Mouse (Mus musculus): ENCODE results near the gene Creb3l2. TPM values are rescaled to one million over a fixed set of nuclear protein-coding genes. Genes with fewer than 3 reads are reported as not detected.

Creb3l2 gene
- polyA plus RNA-seq, 1 experiment from 2014 or later = 44.6 TPM

- Histone ChIP-seq H3K27ac (peak overlapping the region; percentile 7; the same call in 1 of the 2 replicates), H3K4me1 (peaks cover 78% of the 10 kb centered on the region), H3K9ac (no peak overlapping the region), H3K36me3 (peaks cover 28% of the 10 kb centered on the region), H3K4me2 (replicated peaks) (no peak overlapping the region), H3K9me3 (no peaks in the 10 kb centered on the region), H3K4me3 (no peak overlapping the region), H3K27me3 (no peaks in the 10 kb centered on the region)
- 86% methylated on average over 6 of the region's 6 CpGs for WGBS
- no peak for ATAC-seq (ENCODE audit: low FRiP score, low read depth)
Measured at GRCm38 (mm10) chr6:37421124-37421523, 20.8 kb downstream of the Creb3l2 start.

- Histone ChIP-seq H3K27me3 (no peaks in the 10 kb centered on the region), H3K9me3 (no peaks in the 10 kb centered on the region), H3K4me2 (replicated peaks) (peak overlapping the region; percentile 44), H3K27ac (peak overlapping the region; percentile 88), H3K4me1 (peaks cover 77% of the 10 kb centered on the region), H3K36me3 (peaks cover 17% of the 10 kb centered on the region), H3K9ac (0 out of 2 replicates have a peak overlapping the region, but pooled peaks have one; percentile 39), H3K4me3 (0 out of 2 replicates have a peak overlapping the region, but pooled peaks have one; percentile 10)
- WGBS = 53% methylated on average over 17 of the region's 17 CpGs
- ATAC-seq (ENCODE audit: low FRiP score, low read depth) = peak; percentile 74
Measured at GRCm38 (mm10) chr6:37419445-37419941, 22.5 kb downstream of the Creb3l2 start.

- Histone ChIP-seq H3K9me3 (no peaks in the 10 kb centered on the region), H3K4me1 (peaks cover 77% of the 10 kb centered on the region), H3K36me3 (peaks cover 19% of the 10 kb centered on the region), H3K27ac (peak overlapping the region; percentile 88), H3K4me2 (replicated peaks) (peak overlapping the region; percentile 44), H3K4me3 (0 out of 2 replicates have a peak overlapping the region, but pooled peaks have one; percentile 10), H3K9ac (0 out of 2 replicates have a peak overlapping the region, but pooled peaks have one; percentile 39), H3K27me3 (no peaks in the 10 kb centered on the region)
- ATAC-seq (ENCODE audit: low FRiP score, low read depth) = peak; percentile 29; the same call in 1 of the 2 replicates
- WGBS = 33% methylated on average over 6 of the region's 6 CpGs
Measured at GRCm38 (mm10) chr6:37418931-37419330, 23.0 kb downstream of the Creb3l2 start.

- Histone ChIP-seq H3K36me3 (peaks cover 21% of the 10 kb centered on the region), H3K27me3 (no peaks in the 10 kb centered on the region), H3K9ac (no peak overlapping the region), H3K4me3 (no peak overlapping the region), H3K4me2 (replicated peaks) (no peak overlapping the region), H3K9me3 (no peaks in the 10 kb centered on the region), H3K4me1 (peaks cover 84% of the 10 kb centered on the region), H3K27ac (peak overlapping the region; percentile 48)
- ATAC-seq (ENCODE audit: low FRiP score, low read depth) = no peak
- WGBS = 83% methylated on average over 4 of the region's 4 CpGs
Measured at GRCm38 (mm10) chr6:37416743-37417142, 25.2 kb downstream of the Creb3l2 start.

- Histone ChIP-seq H3K4me3 (no peak overlapping the region), H3K27me3 (no peaks in the 10 kb centered on the region), H3K9me3 (no peaks in the 10 kb centered on the region), H3K36me3 (peaks cover 14% of the 10 kb centered on the region), H3K4me1 (peaks cover 81% of the 10 kb centered on the region), H3K27ac (peak overlapping the region; percentile 88), H3K9ac (no peak overlapping the region), H3K4me2 (replicated peaks) (peak overlapping the region; percentile 9; the same call in 1 of the 2 replicates)
- ATAC-seq (ENCODE audit: low FRiP score, low read depth) = peak; percentile 51; the same call in 1 of the 2 replicates
- WGBS = 61% methylated on average over 6 of the region's 6 CpGs
Measured at GRCm38 (mm10) chr6:37415505-37415904, 26.4 kb downstream of the Creb3l2 start.

- Histone ChIP-seq H3K9me3 (no peaks in the 10 kb centered on the region), H3K4me1 (peaks cover 76% of the 10 kb centered on the region), H3K27ac (peak overlapping the region; percentile 88), H3K4me3 (no peak overlapping the region), H3K4me2 (replicated peaks) (peak overlapping the region; percentile 9; the same call in 1 of the 2 replicates), H3K27me3 (no peaks in the 10 kb centered on the region), H3K9ac (no peak overlapping the region), H3K36me3 (peaks cover 14% of the 10 kb centered on the region)
- 12% methylated on average over 7 of the region's 7 CpGs for WGBS
- peak; percentile 91 for ATAC-seq (ENCODE audit: low FRiP score, low read depth)
Measured at GRCm38 (mm10) chr6:37415034-37415433, 26.9 kb downstream of the Creb3l2 start.

- 0 out of 2 replicates have a peak overlapping the region, but pooled peaks have one; percentile 9 for H3K4me2 ChIP-seq (replicated peaks)
- H3K9ac ChIP-seq = no peak overlapping the region
- no peaks in the 10 kb centered on the region for H3K9me3 ChIP-seq
- peak overlapping the region; percentile 88; the same call in 1 of the 2 replicates for H3K27ac ChIP-seq
- WGBS = 88% methylated on average over 10 of the region's 10 CpGs
- H3K4me3 ChIP-seq = no peak overlapping the region
- no peak for ATAC-seq (ENCODE audit: low FRiP score, low read depth)
- no peaks in the 10 kb centered on the region for H3K27me3 ChIP-seq
- H3K36me3 ChIP-seq = peaks cover 14% of the 10 kb centered on the region
- H3K4me1 ChIP-seq = peaks cover 72% of the 10 kb centered on the region
Measured at GRCm38 (mm10) chr6:37414576-37414975, 27.4 kb downstream of the Creb3l2 start.

- 60% methylated on average over 3 of the region's 3 CpGs for WGBS
- peak overlapping the region; percentile 48; the same call in 1 of the 2 replicates for H3K27ac ChIP-seq
- H3K4me1 ChIP-seq = peaks cover 66% of the 10 kb centered on the region
- no peak overlapping the region for H3K9ac ChIP-seq
- no peaks in the 10 kb centered on the region for H3K27me3 ChIP-seq
- no peak overlapping the region for H3K4me3 ChIP-seq
- H3K9me3 ChIP-seq = no peaks in the 10 kb centered on the region
- ATAC-seq (ENCODE audit: low FRiP score, low read depth) = no peak
- H3K4me2 ChIP-seq (replicated peaks) = no peak overlapping the region
- peaks cover 19% of the 10 kb centered on the region for H3K36me3 ChIP-seq
Measured at GRCm38 (mm10) chr6:37411696-37412095, 30.2 kb downstream of the Creb3l2 start.

GRCm38 (mm10) chr6:37409829-37410228, 32.1 kb downstream of the Creb3l2 start:
- H3K27me3 ChIP-seq = no peaks in the 10 kb centered on the region
- no peak overlapping the region for H3K4me3 ChIP-seq
- peaks cover 19% of the 10 kb centered on the region for H3K36me3 ChIP-seq
- WGBS = 81% methylated on average over 2 of the region's 2 CpGs
- no peak for ATAC-seq (ENCODE audit: low FRiP score, low read depth)
- no peaks in the 10 kb centered on the region for H3K9me3 ChIP-seq
- no peak overlapping the region for H3K9ac ChIP-seq
- peaks cover 64% of the 10 kb centered on the region for H3K4me1 ChIP-seq
- H3K4me2 ChIP-seq (replicated peaks) = no peak overlapping the region
- no peak overlapping the region for H3K27ac ChIP-seq

GRCm38 (mm10) chr6:37407876-37408275, 34.1 kb downstream of the Creb3l2 start:
- H3K9me3 ChIP-seq = no peaks in the 10 kb centered on the region
- H3K27ac ChIP-seq = no peak overlapping the region
- peaks cover 15% of the 10 kb centered on the region for H3K36me3 ChIP-seq
- no peak overlapping the region for H3K4me3 ChIP-seq
- WGBS = 58% methylated on average over 3 of the region's 3 CpGs
- H3K27me3 ChIP-seq = no peaks in the 10 kb centered on the region
- ATAC-seq (ENCODE audit: low FRiP score, low read depth) = peak; percentile 52; the same call in 1 of the 2 replicates
- H3K4me1 ChIP-seq = peaks cover 61% of the 10 kb centered on the region
- no peak overlapping the region for H3K4me2 ChIP-seq (replicated peaks)
- H3K9ac ChIP-seq = no peak overlapping the region

- Histone ChIP-seq H3K4me2 (replicated peaks) (no peak overlapping the region), H3K4me3 (no peak overlapping the region), H3K9ac (no peak overlapping the region), H3K27me3 (no peaks in the 10 kb centered on the region), H3K9me3 (no peaks in the 10 kb centered on the region), H3K36me3 (peaks cover 9% of the 10 kb centered on the region), H3K4me1 (peaks cover 62% of the 10 kb centered on the region), H3K27ac (no peak overlapping the region)
- no peak for ATAC-seq (ENCODE audit: low FRiP score, low read depth)
- WGBS = 88% methylated on average over 6 of the region's 6 CpGs
Measured at GRCm38 (mm10) chr6:37406903-37407302, 35.0 kb downstream of the Creb3l2 start.

GRCm38 (mm10) chr6:37406018-37406417, 35.9 kb downstream of the Creb3l2 start:
- WGBS = 55% methylated on average over 10 of the region's 10 CpGs
- H3K9ac ChIP-seq = no peak overlapping the region
- no peak overlapping the region for H3K27ac ChIP-seq
- no peak for ATAC-seq (ENCODE audit: low FRiP score, low read depth)
- H3K4me2 ChIP-seq (replicated peaks) = no peak overlapping the region
- H3K4me1 ChIP-seq = peaks cover 61% of the 10 kb centered on the region
- no peaks in the 10 kb centered on the region for H3K9me3 ChIP-seq
- H3K36me3 ChIP-seq = peaks cover 8% of the 10 kb centered on the region
- no peaks in the 10 kb centered on the region for H3K27me3 ChIP-seq
- H3K4me3 ChIP-seq = no peak overlapping the region

GRCm38 (mm10) chr6:37404325-37404724, 37.6 kb downstream of the Creb3l2 start:
- peaks cover 78% of the 10 kb centered on the region for H3K4me1 ChIP-seq
- H3K9ac ChIP-seq = no peak overlapping the region
- no peak overlapping the region for H3K27ac ChIP-seq
- H3K4me2 ChIP-seq (replicated peaks) = no peak overlapping the region
- no peak for ATAC-seq (ENCODE audit: low FRiP score, low read depth)
- H3K4me3 ChIP-seq = no peak overlapping the region
- H3K9me3 ChIP-seq = no peaks in the 10 kb centered on the region
- H3K27me3 ChIP-seq = no peaks in the 10 kb centered on the region
- 66% methylated on average over 3 of the region's 3 CpGs for WGBS
- peaks cover 8% of the 10 kb centered on the region for H3K36me3 ChIP-seq
